Mouse (Mus musculus) bone marrow macrophage, adult 2 months (primary cell): ENCODE data around the gene Gjd3. TPM values are rescaled to one million over a fixed set of nuclear protein-coding genes. Genes with fewer than 3 reads are reported as not detected.

Source experiments
- H3K27ac ChIP-seq: 2 replicates; pipeline ENCODE4 v1.5.1; 2012; ENCODE audit warnings: low read depth, low read length; ENCODE audit not compliant: insufficient read depth
- H3K4me1 ChIP-seq: 2 replicates; pipeline ENCODE4 v1.6.1; 2012; ENCODE audit warnings: low read length; ENCODE audit not compliant: control insufficient read depth, insufficient read depth
- H3K4me3 ChIP-seq: 2 replicates; pipeline ENCODE4 v1.5.1; 2012; ENCODE audit warnings: mild to moderate bottlenecking, low read length, moderate library complexity; ENCODE audit not compliant: insufficient read depth
- CTCF ChIP-seq: IDR thresholded peaks from 2 replicates; pipeline ENCODE4 v1.5.1; 2012; ENCODE audit warnings: low read depth, mild to moderate bottlenecking, low read length, moderate library complexity
- POLR2A ChIP-seq: IDR thresholded peaks from 2 replicates; pipeline ENCODE4 v1.6.1; 2012; ENCODE audit warnings: mild to moderate bottlenecking, low read depth, low read length, borderline replicate concordance
- polyA plus RNA-seq: library from polyadenylated mRNA; stranded (reverse); fragments of >200 nt; gene quantifications from 2 replicates; pipeline ENCODE4 v1.2.4, GENCODE M21; 2012; ENCODE audit not compliant: missing spikeins, insufficient read depth, insufficient read length

Gjd3 gene
- polyA plus RNA-seq, result not detected in 2 replicates

GRCm38 (mm10) chr11:98982773-98983133, at the start of gene Gjd3:
Gjd3 (minus strand) TSS chr11:98983016.
- TF ChIP-seq POLR2A (no peak), CTCF (no peak)
- Histone ChIP-seq H3K4me3 (peak within 1 kb of the TSS; percentile 62), H3K4me1 (no peaks in the 10 kb centered on the region), H3K27ac (no peak within 1 kb of the TSS)

- no peak for TF ChIP-seq POLR2A
- no peak overlapping the region for H3K4me3 ChIP-seq
- H3K4me1 ChIP-seq, result peaks cover 12% of the 10 kb centered on the region
- no peak overlapping the region for H3K27ac ChIP-seq
Measured at GRCm38 (mm10) chr11:99026899-99027440, 44.2 kb upstream of the Gjd3 start.

- H3K27ac ChIP-seq, result no peak overlapping the region
- no peak overlapping the region for H3K4me3 ChIP-seq
- peaks cover 13% of the 10 kb centered on the region for H3K4me1 ChIP-seq
- TF ChIP-seq CTCF (no peak), POLR2A (no peak)
Measured at GRCm38 (mm10) chr11:99025878-99026277, 43.1 kb upstream of the Gjd3 start.

DNA sequence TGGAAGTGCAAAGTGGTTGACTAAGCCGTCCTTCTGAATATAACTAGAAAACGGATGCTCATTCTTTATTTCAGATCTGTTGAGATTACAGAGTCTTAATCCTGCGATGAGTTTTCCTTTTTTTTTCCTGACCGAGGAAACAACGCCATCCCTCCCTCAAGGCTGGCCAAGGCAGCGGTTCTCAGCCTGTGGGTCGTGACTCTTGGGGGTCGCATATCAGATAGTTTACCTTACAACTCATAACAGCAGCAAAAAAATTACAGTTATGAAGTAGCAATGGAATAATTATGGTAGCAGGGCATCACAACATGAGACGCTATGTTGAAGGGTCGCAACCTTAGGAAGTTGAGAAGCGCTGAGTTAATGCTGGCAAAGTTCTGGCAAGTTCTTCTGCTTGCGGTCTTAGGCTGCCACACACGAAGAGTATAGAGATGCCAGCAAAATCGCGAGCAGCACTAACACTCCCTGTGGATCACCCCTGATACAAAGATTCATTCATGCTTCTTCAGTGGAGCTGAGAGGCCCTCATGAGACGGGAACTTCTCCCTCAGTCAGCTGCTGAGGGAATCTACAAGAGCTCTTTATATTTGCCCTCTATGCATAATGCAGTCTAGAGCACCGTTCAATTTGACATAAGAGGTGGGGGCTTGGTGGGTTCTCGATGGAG, 41.8 kb upstream of the Gjd3 start:
- H3K4me3 ChIP-seq, result peak overlapping the region; percentile 51
- 0 out of 2 replicates have a peak overlapping the region, but pooled peaks have one; percentile 19 for H3K27ac ChIP-seq
- H3K4me1 ChIP-seq, result peaks cover 13% of the 10 kb centered on the region
- TF ChIP-seq CTCF (no peak), POLR2A (no peak)

DNA sequence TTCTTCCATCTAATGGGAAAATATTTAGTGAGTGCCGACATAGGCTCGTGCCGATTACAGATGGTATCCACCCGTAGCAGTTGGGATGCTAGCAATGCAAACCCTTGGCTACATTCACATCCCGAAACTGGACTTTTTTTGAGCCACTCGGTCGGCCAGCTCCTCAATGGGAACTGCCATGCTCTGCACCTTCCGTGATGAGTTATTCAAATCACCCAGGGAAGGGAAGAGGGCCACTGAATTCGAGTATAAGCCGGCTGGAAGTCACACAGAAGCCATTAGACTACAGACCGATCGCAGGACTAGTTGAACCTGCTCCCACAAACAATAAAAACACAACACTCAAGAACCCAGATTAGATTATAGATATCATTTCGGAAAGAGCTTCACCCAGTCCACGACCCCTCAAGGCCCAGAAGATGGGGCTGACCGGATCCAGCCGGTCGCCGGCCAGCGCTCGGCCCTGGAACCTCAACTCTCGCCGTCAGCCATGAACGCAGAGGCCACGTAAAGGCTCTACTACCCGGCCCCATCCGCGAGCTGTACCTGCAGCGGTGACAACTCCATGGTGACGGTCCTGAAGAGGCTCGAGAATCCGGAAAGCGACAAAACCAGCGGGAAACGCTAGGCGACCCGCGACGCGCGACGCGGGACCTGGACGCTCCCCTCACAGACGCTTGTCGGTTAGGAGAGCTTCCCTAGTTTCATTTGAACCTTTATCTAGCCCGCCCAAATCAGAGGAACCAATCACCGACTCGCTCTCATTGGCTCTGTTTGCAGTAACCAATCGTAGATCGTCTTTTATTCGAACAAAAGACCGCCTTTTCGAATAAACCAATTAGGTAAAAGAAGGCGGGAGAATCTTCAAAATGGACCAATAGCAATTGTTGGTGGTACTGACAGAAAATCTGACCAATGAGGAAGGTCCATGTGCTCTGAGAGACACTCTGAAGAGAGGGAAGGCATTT, 41.0 kb upstream of the Gjd3 start, which contains the start of gene Top2a:
Gene Top2a, minus strand, starts transcription at position 690 of the 968 bp plus-strand sequence.
- Histone ChIP-seq H3K4me3 (peak within 1 kb of the TSS; percentile 66), H3K4me1 (peaks cover 13% of the 10 kb centered on the region), H3K27ac (peak within 1 kb of the TSS; percentile 37)
- TF ChIP-seq POLR2A (no peak), CTCF (peak; percentile 14; the same call in 1 of the 2 replicates)

- TF ChIP-seq POLR2A (no peak), CTCF (no peak)
- Histone ChIP-seq H3K4me3 (peak overlapping the region; percentile 66), H3K27ac (peak overlapping the region; percentile 37; the same call in 1 of the 2 replicates), H3K4me1 (peaks cover 13% of the 10 kb centered on the region)
Measured at GRCm38 (mm10) chr11:99023094-99023493, 40.3 kb upstream of the Gjd3 start.

DNA sequence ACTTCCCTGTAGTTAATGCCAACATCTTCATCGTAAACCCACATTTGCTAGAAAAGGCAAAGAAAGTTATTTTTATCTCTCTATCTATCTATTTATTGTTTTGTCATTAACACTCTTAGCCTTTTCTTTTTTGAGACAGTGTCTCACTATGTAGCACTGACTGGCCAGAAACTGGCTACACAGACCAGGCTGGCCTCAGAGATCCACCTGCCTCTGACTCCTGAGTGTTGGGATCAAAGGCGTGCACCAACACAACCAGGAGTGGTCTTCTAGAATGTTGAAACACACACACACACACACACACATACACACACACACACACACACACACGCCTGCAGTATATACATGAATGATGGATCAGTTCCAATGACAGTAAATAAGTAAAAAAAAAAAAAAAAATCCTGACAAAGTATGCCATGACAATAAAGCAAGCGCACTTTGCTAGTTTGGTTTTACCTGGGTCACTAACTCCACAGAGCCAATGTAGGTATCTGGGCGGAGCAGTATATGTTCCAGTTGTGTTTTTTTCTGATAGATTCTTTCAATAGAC, 39.6 kb upstream of the Gjd3 start:
- peaks cover 13% of the 10 kb centered on the region for H3K4me1 ChIP-seq
- no peak overlapping the region for H3K27ac ChIP-seq
- no peak for TF ChIP-seq CTCF
- no peak for TF ChIP-seq POLR2A
- peak overlapping the region; percentile 38; the same call in 1 of the 2 replicates for H3K4me3 ChIP-seq

DNA sequence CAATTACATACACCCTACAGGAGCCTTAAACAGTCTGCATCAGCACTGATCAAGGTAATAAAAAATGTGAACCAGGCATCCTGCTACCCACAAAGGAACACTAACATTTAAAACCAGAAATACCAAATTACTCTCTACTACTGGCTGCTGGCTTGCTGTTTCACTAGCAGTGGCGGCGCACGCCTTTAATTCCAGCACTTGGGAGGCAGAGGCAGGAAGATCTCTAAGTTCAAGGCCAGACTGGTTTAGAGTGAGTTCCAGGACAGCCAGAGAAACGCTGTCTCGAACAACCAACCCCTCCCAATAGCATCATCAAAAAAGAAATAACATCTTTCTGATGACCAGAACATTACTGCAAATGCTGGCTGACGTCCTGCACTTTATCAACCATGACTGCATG, 37.0 kb upstream of the Gjd3 start:
- no peak for TF ChIP-seq CTCF
- no peak for TF ChIP-seq POLR2A
- Histone ChIP-seq H3K4me1 (peaks cover 10% of the 10 kb centered on the region), H3K4me3 (no peak overlapping the region), H3K27ac (no peak overlapping the region)

DNA sequence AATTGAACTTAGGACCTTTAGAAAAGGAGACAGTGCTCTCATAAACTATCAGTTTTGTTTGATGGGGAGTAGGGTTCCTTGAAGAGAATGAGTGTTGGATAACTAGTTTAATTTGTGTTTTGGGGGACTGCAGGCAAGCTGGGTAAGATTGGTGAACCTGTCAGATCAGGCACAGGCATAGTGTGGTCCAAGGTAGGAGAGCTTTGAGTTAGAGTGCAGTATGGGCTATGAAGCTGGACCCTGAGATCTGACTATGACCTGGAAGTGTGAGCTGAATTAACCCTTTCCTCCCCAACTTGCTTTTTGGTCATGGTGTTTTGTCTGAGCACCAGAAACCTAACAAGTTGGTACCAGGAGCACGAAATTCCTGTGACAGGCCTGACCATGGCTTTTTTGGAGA, 31.0 kb upstream of the Gjd3 start:
- TF ChIP-seq POLR2A, result no peak
- no peak for TF ChIP-seq CTCF
- Histone ChIP-seq H3K4me1 (no peaks in the 10 kb centered on the region), H3K4me3 (no peak overlapping the region), H3K27ac (no peak overlapping the region)
